Mouse (Mus musculus): Measurements from ENCODE around the gene Slc39a11. TPM values are rescaled to one million over a fixed set of nuclear protein-coding genes. Genes with fewer than 3 reads are reported as not detected.
A peak's percentile ranks its signal among the peaks of the same experiment; 100 is the strongest.

Slc39a11 gene
- polyA plus RNA-seq, 1 experiment from 2014 or later = 25.4 TPM

GRCm38 (mm10) chr11:113439328-113440030 lies 210.4 kb downstream of the Slc39a11 start:
- 54% methylated on average over 20 of the region's 20 CpGs for WGBS
- Histone ChIP-seq H3K27ac (ENCODE audit: low read length) (no peak overlapping the region), H3K4me1 (ENCODE audit: insufficient read depth, low read length) (no peaks in the 10 kb centered on the region), H3K9me3 (ENCODE audit: low read length) (peaks cover 6% of the 10 kb centered on the region), H3K36me3 (ENCODE audit: insufficient read depth, low read length) (0 out of 2 replicates have a peak, but pooled peaks cover 2% of the 10 kb centered on the region), H3K4me3 (ENCODE audit: low read length) (no peak overlapping the region), H3K9ac (replicated peaks; ENCODE audit: low read length) (no peak overlapping the region), H3K27me3 (ENCODE audit: insufficient read depth, low read length) (no peaks in the 10 kb centered on the region), H3K4me2 (replicated peaks; ENCODE audit: low read depth, low read length) (no peak overlapping the region)
- ATAC-seq (ENCODE audit: low FRiP score, low TSS enrichment) = no peak

- Histone ChIP-seq H3K27me3 (ENCODE audit: insufficient read depth, low read length) (no peaks in the 10 kb centered on the region), H3K27ac (ENCODE audit: low read length) (no peak overlapping the region), H3K36me3 (ENCODE audit: insufficient read depth, low read length) (0 out of 2 replicates have a peak, but pooled peaks cover 2% of the 10 kb centered on the region), H3K9ac (replicated peaks; ENCODE audit: low read length) (no peak overlapping the region), H3K4me3 (ENCODE audit: low read length) (no peak overlapping the region), H3K4me1 (ENCODE audit: insufficient read depth, low read length) (no peaks in the 10 kb centered on the region), H3K4me2 (replicated peaks; ENCODE audit: low read depth, low read length) (no peak overlapping the region), H3K9me3 (ENCODE audit: low read length) (peaks cover 6% of the 10 kb centered on the region)
- ATAC-seq (ENCODE audit: low FRiP score, low TSS enrichment) = no peak
- WGBS = 87% methylated on average over 5 of the region's 5 CpGs
Measured at GRCm38 (mm10) chr11:113438915-113439314, 211.0 kb downstream of the Slc39a11 start.

- H3K36me3 ChIP-seq (ENCODE audit: insufficient read depth, low read length) = 0 out of 2 replicates have a peak, but pooled peaks cover 2% of the 10 kb centered on the region
- H3K4me1 ChIP-seq (ENCODE audit: insufficient read depth, low read length) = no peaks in the 10 kb centered on the region
- H3K4me3 ChIP-seq (ENCODE audit: low read length) = no peak overlapping the region
- WGBS = 82% methylated on average over 9 of the region's 9 CpGs
- no peak overlapping the region for H3K9ac ChIP-seq (replicated peaks; ENCODE audit: low read length)
- no peak overlapping the region for H3K27ac ChIP-seq (ENCODE audit: low read length)
- ATAC-seq (ENCODE audit: low FRiP score, low TSS enrichment) = no peak
- no peaks in the 10 kb centered on the region for H3K27me3 ChIP-seq (ENCODE audit: insufficient read depth, low read length)
- no peak overlapping the region for H3K4me2 ChIP-seq (replicated peaks; ENCODE audit: low read depth, low read length)
- peaks cover 6% of the 10 kb centered on the region for H3K9me3 ChIP-seq (ENCODE audit: low read length)
Measured at GRCm38 (mm10) chr11:113437357-113437756, 212.5 kb downstream of the Slc39a11 start.

GRCm38 (mm10) chr11:113436299-113436698 lies 213.6 kb downstream of the Slc39a11 start:
- 0 out of 2 replicates have a peak, but pooled peaks cover 2% of the 10 kb centered on the region for H3K36me3 ChIP-seq (ENCODE audit: insufficient read depth, low read length)
- H3K4me3 ChIP-seq (ENCODE audit: low read length) = no peak overlapping the region
- WGBS = 77% methylated on average over 6 of the region's 6 CpGs
- ATAC-seq (ENCODE audit: low FRiP score, low TSS enrichment) = no peak
- H3K27me3 ChIP-seq (ENCODE audit: insufficient read depth, low read length) = no peaks in the 10 kb centered on the region
- no peak overlapping the region for H3K27ac ChIP-seq (ENCODE audit: low read length)
- H3K9me3 ChIP-seq (ENCODE audit: low read length) = peaks cover 11% of the 10 kb centered on the region
- H3K4me2 ChIP-seq (replicated peaks; ENCODE audit: low read depth, low read length) = no peak overlapping the region
- H3K4me1 ChIP-seq (ENCODE audit: insufficient read depth, low read length) = no peaks in the 10 kb centered on the region
- H3K9ac ChIP-seq (replicated peaks; ENCODE audit: low read length) = no peak overlapping the region

- no peak overlapping the region for H3K27ac ChIP-seq (ENCODE audit: low read length)
- no peak overlapping the region for H3K4me3 ChIP-seq (ENCODE audit: low read length)
- no peak overlapping the region for H3K4me2 ChIP-seq (replicated peaks; ENCODE audit: low read depth, low read length)
- H3K4me1 ChIP-seq (ENCODE audit: insufficient read depth, low read length) = no peaks in the 10 kb centered on the region
- no peaks in the 10 kb centered on the region for H3K36me3 ChIP-seq (ENCODE audit: insufficient read depth, low read length)
- peaks cover 5% of the 10 kb centered on the region; the same call in 1 of the 2 replicates for H3K9me3 ChIP-seq (ENCODE audit: low read length)
- ATAC-seq (ENCODE audit: low FRiP score, low TSS enrichment) = no peak
- 49% methylated on average over 5 of the region's 5 CpGs for WGBS
- no peak overlapping the region for H3K9ac ChIP-seq (replicated peaks; ENCODE audit: low read length)
- no peaks in the 10 kb centered on the region for H3K27me3 ChIP-seq (ENCODE audit: insufficient read depth, low read length)
Measured at GRCm38 (mm10) chr11:113435696-113436095, 214.2 kb downstream of the Slc39a11 start.

- no peaks in the 10 kb centered on the region for H3K36me3 ChIP-seq (ENCODE audit: insufficient read depth, low read length)
- H3K4me1 ChIP-seq (ENCODE audit: insufficient read depth, low read length) = no peaks in the 10 kb centered on the region
- no peak overlapping the region; the same call in 1 of the 2 replicates for H3K27ac ChIP-seq (ENCODE audit: low read length)
- H3K9me3 ChIP-seq (ENCODE audit: low read length) = peaks cover 5% of the 10 kb centered on the region; the same call in 1 of the 2 replicates
- H3K27me3 ChIP-seq (ENCODE audit: insufficient read depth, low read length) = no peaks in the 10 kb centered on the region
- H3K9ac ChIP-seq (replicated peaks; ENCODE audit: low read length) = no peak overlapping the region
- no peak overlapping the region for H3K4me3 ChIP-seq (ENCODE audit: low read length)
- ATAC-seq (ENCODE audit: low FRiP score, low TSS enrichment) = peak; percentile 55; the same call in 1 of the 2 replicates
- 68% methylated on average over 7 of the region's 7 CpGs for WGBS
- H3K4me2 ChIP-seq (replicated peaks; ENCODE audit: low read depth, low read length) = no peak overlapping the region
Measured at GRCm38 (mm10) chr11:113431161-113431560, 218.7 kb downstream of the Slc39a11 start.

GRCm38 (mm10) chr11:113425882-113426281 lies 224.0 kb downstream of the Slc39a11 start:
- 44% methylated on average over 9 of the region's 9 CpGs for WGBS
- Histone ChIP-seq H3K9ac (replicated peaks; ENCODE audit: low read length) (no peak overlapping the region), H3K27me3 (ENCODE audit: insufficient read depth, low read length) (no peaks in the 10 kb centered on the region), H3K4me3 (ENCODE audit: low read length) (no peak overlapping the region), H3K9me3 (ENCODE audit: low read length) (no peaks in the 10 kb centered on the region), H3K4me1 (ENCODE audit: insufficient read depth, low read length) (no peaks in the 10 kb centered on the region), H3K36me3 (ENCODE audit: insufficient read depth, low read length) (no peaks in the 10 kb centered on the region), H3K27ac (ENCODE audit: low read length) (no peak overlapping the region), H3K4me2 (replicated peaks; ENCODE audit: low read depth, low read length) (no peak overlapping the region)
- no peak for ATAC-seq (ENCODE audit: low FRiP score, low TSS enrichment)

GRCm38 (mm10) chr11:113425454-113425853 lies 224.4 kb downstream of the Slc39a11 start:
- WGBS = 43% methylated on average over 3 of the region's 3 CpGs
- Histone ChIP-seq H3K4me3 (ENCODE audit: low read length) (no peak overlapping the region), H3K9me3 (ENCODE audit: low read length) (no peaks in the 10 kb centered on the region), H3K9ac (replicated peaks; ENCODE audit: low read length) (no peak overlapping the region), H3K4me1 (ENCODE audit: insufficient read depth, low read length) (no peaks in the 10 kb centered on the region), H3K36me3 (ENCODE audit: insufficient read depth, low read length) (no peaks in the 10 kb centered on the region), H3K27ac (ENCODE audit: low read length) (no peak overlapping the region), H3K4me2 (replicated peaks; ENCODE audit: low read depth, low read length) (no peak overlapping the region), H3K27me3 (ENCODE audit: insufficient read depth, low read length) (no peaks in the 10 kb centered on the region)
- ATAC-seq (ENCODE audit: low FRiP score, low TSS enrichment) = no peak

- Histone ChIP-seq H3K27me3 (ENCODE audit: insufficient read depth, low read length) (no peaks in the 10 kb centered on the region), H3K4me1 (ENCODE audit: insufficient read depth, low read length) (no peaks in the 10 kb centered on the region), H3K4me3 (ENCODE audit: low read length) (no peak overlapping the region), H3K9me3 (ENCODE audit: low read length) (no peaks in the 10 kb centered on the region), H3K4me2 (replicated peaks; ENCODE audit: low read depth, low read length) (no peak overlapping the region), H3K27ac (ENCODE audit: low read length) (no peak overlapping the region), H3K36me3 (ENCODE audit: insufficient read depth, low read length) (no peaks in the 10 kb centered on the region), H3K9ac (replicated peaks; ENCODE audit: low read length) (no peak overlapping the region)
- 54% methylated on average over 3 of the region's 4 CpGs for WGBS
- peak; percentile 44; the same call in 1 of the 2 replicates for ATAC-seq (ENCODE audit: low FRiP score, low TSS enrichment)
Measured at GRCm38 (mm10) chr11:113424765-113425164, 225.1 kb downstream of the Slc39a11 start.

GRCm38 (mm10) chr11:113422598-113422997 lies 227.3 kb downstream of the Slc39a11 start:
- Histone ChIP-seq H3K27ac (ENCODE audit: low read length) (no peak overlapping the region), H3K27me3 (ENCODE audit: insufficient read depth, low read length) (no peaks in the 10 kb centered on the region), H3K9ac (replicated peaks; ENCODE audit: low read length) (no peak overlapping the region), H3K4me1 (ENCODE audit: insufficient read depth, low read length) (no peaks in the 10 kb centered on the region), H3K36me3 (ENCODE audit: insufficient read depth, low read length) (no peaks in the 10 kb centered on the region), H3K9me3 (ENCODE audit: low read length) (no peaks in the 10 kb centered on the region), H3K4me3 (ENCODE audit: low read length) (no peak overlapping the region), H3K4me2 (replicated peaks; ENCODE audit: low read depth, low read length) (no peak overlapping the region)
- WGBS = 95% methylated on average over 7 of the region's 7 CpGs
- ATAC-seq (ENCODE audit: low FRiP score, low TSS enrichment) = no peak

Measured in kidney, embryonic 16.5 days (tissue).